Mouse (Mus musculus): ENCODE measurements around the gene Tprgl. TPM values are rescaled to one million over a fixed set of nuclear protein-coding genes. Genes with fewer than 3 reads are reported as not detected.
A peak's percentile ranks its signal among the peaks of the same experiment; 100 is the strongest.

Gene Tprgl
- 214 and 223 TPM in 2 replicates for polyA plus RNA-seq (2015; fragmentation: Nextera tagmentation; extraction: Ambion mirVana)

DNA sequence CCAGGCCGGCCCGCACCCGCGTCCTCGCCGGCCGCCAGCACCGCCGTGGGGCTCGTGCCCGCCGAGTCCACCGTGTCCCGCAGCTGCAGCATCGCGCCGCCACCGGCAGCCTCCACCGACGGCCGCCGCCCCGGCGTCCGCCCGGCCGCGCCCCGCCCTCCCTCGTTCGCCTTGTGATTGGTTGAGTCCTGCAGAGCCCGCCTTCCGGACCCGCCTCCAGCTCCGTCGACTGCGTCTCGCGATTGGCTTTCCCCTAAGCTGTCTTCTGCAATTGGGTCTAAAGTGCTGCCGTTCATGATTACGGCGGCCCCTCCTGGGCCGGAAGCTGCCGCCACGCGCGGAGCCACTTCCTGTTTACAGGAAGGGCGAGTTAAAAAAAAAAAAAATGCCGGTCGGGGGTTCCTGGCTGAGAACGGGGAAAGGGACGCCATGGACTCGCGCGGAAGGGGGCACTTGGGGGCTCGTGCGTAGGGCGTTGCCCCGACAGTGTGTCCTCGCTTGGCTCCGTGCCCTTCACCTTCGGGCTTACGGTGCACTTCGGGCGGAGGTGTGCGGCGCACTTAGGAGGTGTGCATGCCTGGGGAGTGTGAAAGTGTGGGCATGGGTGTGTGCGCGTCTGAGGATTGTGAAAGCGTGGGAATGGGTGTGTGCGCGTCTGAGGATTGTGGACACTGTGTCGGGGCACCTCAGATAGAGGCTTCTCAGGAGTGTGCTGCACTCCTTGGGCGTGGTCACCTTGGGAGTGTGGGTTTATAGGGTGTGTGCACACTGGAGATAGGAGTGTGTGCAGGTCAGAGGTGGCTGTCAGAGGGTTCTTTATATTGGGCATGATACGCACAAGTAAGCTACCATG lies at the start of gene Tprgl:
Tprgl (minus strand) TSS at position 129 of the 853 bp plus-strand sequence.
- peak; percentile 97 for ATAC-seq
- Histone ChIP-seq H3K27ac (ENCODE audit: low read length) (peak within 1 kb of the TSS; percentile 76), H3K9ac (ENCODE audit: low read depth, low read length) (peak within 1 kb of the TSS; percentile 86), H3K4me3 (ENCODE audit: low read depth, low read length) (peak within 1 kb of the TSS; percentile 90), H3K9me3 (replicated peaks; ENCODE audit: control insufficient read depth, low read length, poor library complexity, severe bottlenecking) (no peaks in the 10 kb centered on the region), H3K36me3 (ENCODE audit: control insufficient read depth, insufficient read depth, low read length) (peaks cover 15% of the 10 kb centered on the region; the same call in 1 of the 2 replicates), H3K4me2 (ENCODE audit: low read length) (peak within 1 kb of the TSS; percentile 73), H3K4me1 (ENCODE audit: control insufficient read depth, insufficient read depth, low read length) (peaks cover 19% of the 10 kb centered on the region), H3K27me3 (ENCODE audit: control insufficient read depth, insufficient read depth, low read depth, low read length) (no peaks in the 10 kb centered on the region)
- under 1% methylated on average over 66 of the region's 75 CpGs for WGBS

GRCm38 (mm10) chr4:154209825-154210224 lies 49.4 kb upstream of the Tprgl start:
- ATAC-seq: no peak
- H3K4me2 ChIP-seq (ENCODE audit: low read length): no peak overlapping the region
- H3K4me3 ChIP-seq (ENCODE audit: low read depth, low read length): no peak overlapping the region
- H3K9ac ChIP-seq (ENCODE audit: low read depth, low read length): no peak overlapping the region
- no peaks in the 10 kb centered on the region for H3K9me3 ChIP-seq (replicated peaks; ENCODE audit: control insufficient read depth, low read length, poor library complexity, severe bottlenecking)
- H3K27me3 ChIP-seq (ENCODE audit: control insufficient read depth, insufficient read depth, low read depth, low read length): no peaks in the 10 kb centered on the region
- H3K27ac ChIP-seq (ENCODE audit: low read length): no peak overlapping the region
- 19% methylated on average over 3 of the region's 3 CpGs for WGBS
- no peaks in the 10 kb centered on the region for H3K36me3 ChIP-seq (ENCODE audit: control insufficient read depth, insufficient read depth, low read length)
- no peaks in the 10 kb centered on the region for H3K4me1 ChIP-seq (ENCODE audit: control insufficient read depth, insufficient read depth, low read length)

DNA sequence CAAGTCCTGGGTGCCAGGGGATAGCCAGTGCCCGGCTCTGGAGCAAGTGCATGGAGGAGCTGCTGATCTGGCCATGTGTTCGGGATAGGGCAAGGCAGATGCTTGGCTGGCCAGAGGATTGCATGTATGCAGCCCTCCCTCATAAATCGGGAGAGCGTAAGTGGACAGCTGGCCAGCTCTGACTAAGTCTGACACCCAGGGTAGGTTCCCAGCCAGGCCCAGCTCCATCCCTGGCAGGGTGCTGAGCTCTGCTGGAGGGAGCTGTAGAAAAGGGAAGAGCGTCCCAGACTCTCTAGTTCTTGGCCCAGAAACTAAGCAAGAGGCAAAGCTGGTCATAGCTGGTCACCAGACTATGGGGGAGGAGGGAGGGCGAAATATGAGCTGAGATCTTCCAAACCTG lies 48.6 kb upstream of the Tprgl start:
- H3K36me3 ChIP-seq (ENCODE audit: control insufficient read depth, insufficient read depth, low read length): no peaks in the 10 kb centered on the region
- no peak overlapping the region for H3K9ac ChIP-seq (ENCODE audit: low read depth, low read length)
- no peaks in the 10 kb centered on the region for H3K27me3 ChIP-seq (ENCODE audit: control insufficient read depth, insufficient read depth, low read depth, low read length)
- no peaks in the 10 kb centered on the region for H3K4me1 ChIP-seq (ENCODE audit: control insufficient read depth, insufficient read depth, low read length)
- H3K9me3 ChIP-seq (replicated peaks; ENCODE audit: control insufficient read depth, low read length, poor library complexity, severe bottlenecking): no peaks in the 10 kb centered on the region
- H3K4me2 ChIP-seq (ENCODE audit: low read length): no peak overlapping the region
- no peak overlapping the region for H3K27ac ChIP-seq (ENCODE audit: low read length)
- ATAC-seq: no peak
- 76% methylated on average over 6 of the region's 6 CpGs for WGBS
- H3K4me3 ChIP-seq (ENCODE audit: low read depth, low read length): no peak overlapping the region

- Histone ChIP-seq H3K36me3 (ENCODE audit: control insufficient read depth, insufficient read depth, low read length) (no peaks in the 10 kb centered on the region), H3K9ac (ENCODE audit: low read depth, low read length) (no peak overlapping the region), H3K9me3 (replicated peaks; ENCODE audit: control insufficient read depth, low read length, poor library complexity, severe bottlenecking) (no peaks in the 10 kb centered on the region), H3K4me1 (ENCODE audit: control insufficient read depth, insufficient read depth, low read length) (no peaks in the 10 kb centered on the region), H3K4me3 (ENCODE audit: low read depth, low read length) (no peak overlapping the region), H3K27me3 (ENCODE audit: control insufficient read depth, insufficient read depth, low read depth, low read length) (no peaks in the 10 kb centered on the region), H3K4me2 (ENCODE audit: low read length) (no peak overlapping the region), H3K27ac (ENCODE audit: low read length) (no peak overlapping the region)
- ATAC-seq: peak; percentile 45; the same call in 1 of the 2 replicates
- WGBS: 14% methylated on average over 5 of the region's 5 CpGs
Measured at GRCm38 (mm10) chr4:154207261-154207660, 46.8 kb upstream of the Tprgl start.

GRCm38 (mm10) chr4:154205392-154205791 lies 44.9 kb upstream of the Tprgl start:
- Histone ChIP-seq H3K36me3 (ENCODE audit: control insufficient read depth, insufficient read depth, low read length) (no peaks in the 10 kb centered on the region), H3K9ac (ENCODE audit: low read depth, low read length) (no peak overlapping the region), H3K4me2 (ENCODE audit: low read length) (no peak overlapping the region), H3K4me3 (ENCODE audit: low read depth, low read length) (no peak overlapping the region), H3K27ac (ENCODE audit: low read length) (no peak overlapping the region), H3K9me3 (replicated peaks; ENCODE audit: control insufficient read depth, low read length, poor library complexity, severe bottlenecking) (no peaks in the 10 kb centered on the region), H3K27me3 (ENCODE audit: control insufficient read depth, insufficient read depth, low read depth, low read length) (no peaks in the 10 kb centered on the region), H3K4me1 (ENCODE audit: control insufficient read depth, insufficient read depth, low read length) (no peaks in the 10 kb centered on the region)
- WGBS: 78% methylated on average over 5 of the region's 5 CpGs
- ATAC-seq: no peak

DNA sequence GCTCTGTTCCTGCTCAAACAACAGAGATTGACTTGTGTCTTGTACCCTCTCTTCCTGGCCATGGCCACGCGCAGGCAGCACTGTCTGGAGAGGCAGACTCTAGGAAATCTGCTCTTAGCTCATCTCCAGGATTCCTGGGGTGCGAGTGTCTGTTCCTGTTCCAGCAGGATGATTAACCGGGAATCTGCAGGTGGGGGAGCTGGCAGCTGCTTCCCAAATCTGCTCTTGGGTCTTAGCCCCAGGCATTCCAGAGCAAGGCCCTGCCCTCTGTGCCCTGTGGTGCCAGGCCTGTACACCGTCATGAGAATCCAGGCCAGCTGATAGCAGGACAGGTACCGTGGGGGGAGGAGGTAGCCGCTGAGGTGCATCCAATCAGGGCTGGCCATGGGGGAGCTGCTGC lies 44.1 kb upstream of the Tprgl start:
- WGBS: 66% methylated on average over 7 of the region's 7 CpGs

GRCm38 (mm10) chr4:154201511-154201910 lies 41.0 kb upstream of the Tprgl start:
- Histone ChIP-seq H3K36me3 (ENCODE audit: control insufficient read depth, insufficient read depth, low read length) (no peaks in the 10 kb centered on the region), H3K9ac (ENCODE audit: low read depth, low read length) (no peak overlapping the region), H3K27me3 (ENCODE audit: control insufficient read depth, insufficient read depth, low read depth, low read length) (no peaks in the 10 kb centered on the region), H3K4me3 (ENCODE audit: low read depth, low read length) (no peak overlapping the region), H3K27ac (ENCODE audit: low read length) (no peak overlapping the region), H3K9me3 (replicated peaks; ENCODE audit: control insufficient read depth, low read length, poor library complexity, severe bottlenecking) (no peaks in the 10 kb centered on the region), H3K4me1 (ENCODE audit: control insufficient read depth, insufficient read depth, low read length) (peaks cover 4% of the 10 kb centered on the region; the same call in 1 of the 2 replicates), H3K4me2 (ENCODE audit: low read length) (no peak overlapping the region)
- 77% methylated on average over 5 of the region's 5 CpGs for WGBS
- no peak for ATAC-seq

More for the DNA sequence above, 44.1 kb upstream of the Tprgl start:
- no peak overlapping the region for H3K27ac ChIP-seq (ENCODE audit: low read length)
- H3K9me3 ChIP-seq (replicated peaks; ENCODE audit: control insufficient read depth, low read length, poor library complexity, severe bottlenecking): no peaks in the 10 kb centered on the region
- H3K4me2 ChIP-seq (ENCODE audit: low read length): no peak overlapping the region
- H3K4me1 ChIP-seq (ENCODE audit: control insufficient read depth, insufficient read depth, low read length): no peaks in the 10 kb centered on the region
- H3K4me3 ChIP-seq (ENCODE audit: low read depth, low read length): no peak overlapping the region
- no peaks in the 10 kb centered on the region for H3K36me3 ChIP-seq (ENCODE audit: control insufficient read depth, insufficient read depth, low read length)
- no peak for ATAC-seq
- H3K9ac ChIP-seq (ENCODE audit: low read depth, low read length): no peak overlapping the region
- no peaks in the 10 kb centered on the region for H3K27me3 ChIP-seq (ENCODE audit: control insufficient read depth, insufficient read depth, low read depth, low read length)

GRCm38 (mm10) chr4:154198377-154198961 lies 38.0 kb upstream of the Tprgl start:
- H3K9me3 ChIP-seq (replicated peaks; ENCODE audit: control insufficient read depth, low read length, poor library complexity, severe bottlenecking): no peaks in the 10 kb centered on the region
- H3K36me3 ChIP-seq (ENCODE audit: control insufficient read depth, insufficient read depth, low read length): no peaks in the 10 kb centered on the region
- H3K4me1 ChIP-seq (ENCODE audit: control insufficient read depth, insufficient read depth, low read length): peaks cover 4% of the 10 kb centered on the region; the same call in 1 of the 2 replicates
- no peak overlapping the region for H3K9ac ChIP-seq (ENCODE audit: low read depth, low read length)
- H3K4me3 ChIP-seq (ENCODE audit: low read depth, low read length): no peak overlapping the region
- 20% methylated on average over 7 of the region's 7 CpGs for WGBS
- no peaks in the 10 kb centered on the region for H3K27me3 ChIP-seq (ENCODE audit: control insufficient read depth, insufficient read depth, low read depth, low read length)
- no peak overlapping the region for H3K4me2 ChIP-seq (ENCODE audit: low read length)
- no peak for ATAC-seq
- no peak overlapping the region for H3K27ac ChIP-seq (ENCODE audit: low read length)

DNA sequence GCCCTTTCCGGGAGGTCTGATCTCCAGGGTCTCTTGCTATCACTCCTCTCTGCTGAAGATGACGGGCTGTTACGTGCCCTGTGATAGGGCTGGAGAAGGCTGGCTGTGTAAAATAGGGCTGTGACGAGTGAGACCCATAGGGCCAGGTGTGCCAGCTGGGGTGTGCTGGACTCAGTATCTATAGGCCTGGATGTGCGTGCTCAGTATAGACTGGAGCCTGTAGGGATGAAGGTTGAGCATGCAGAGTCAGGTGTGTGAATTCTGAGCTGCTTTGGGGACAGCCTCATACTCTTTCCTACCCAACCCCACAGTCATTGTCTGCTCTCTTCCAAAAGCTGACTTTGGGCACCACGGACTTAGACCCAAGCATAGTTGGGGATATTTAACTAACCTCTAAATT lies 37.5 kb upstream of the Tprgl start:
- Histone ChIP-seq H3K27me3 (ENCODE audit: control insufficient read depth, insufficient read depth, low read depth, low read length) (no peaks in the 10 kb centered on the region), H3K9me3 (replicated peaks; ENCODE audit: control insufficient read depth, low read length, poor library complexity, severe bottlenecking) (no peaks in the 10 kb centered on the region), H3K27ac (ENCODE audit: low read length) (no peak overlapping the region), H3K9ac (ENCODE audit: low read depth, low read length) (no peak overlapping the region), H3K4me1 (ENCODE audit: control insufficient read depth, insufficient read depth, low read length) (peaks cover 4% of the 10 kb centered on the region; the same call in 1 of the 2 replicates), H3K4me2 (ENCODE audit: low read length) (no peak overlapping the region), H3K36me3 (ENCODE audit: control insufficient read depth, insufficient read depth, low read length) (no peaks in the 10 kb centered on the region), H3K4me3 (ENCODE audit: low read depth, low read length) (no peak overlapping the region)
- WGBS: 51% methylated on average over 6 of the region's 6 CpGs
- ATAC-seq: no peak

Data from midbrain, embryonic 16.5 days (tissue).